Mouse (Mus musculus) liver, embryonic 13.5 days (tissue): Measurements from ENCODE around the gene Trim59. TPM values are rescaled to one million over a fixed set of nuclear protein-coding genes. Genes with fewer than 3 reads are reported as not detected.
A peak's percentile ranks its signal among the peaks of the same experiment; 100 is the strongest.

ENCODE experiments used
- ATAC-seq: fragments of 200-750 bp; cut with Nextera tagmentation; 2 replicates; pipeline ENCODE4 v1.8.0; 2017; ENCODE audit warnings: low read depth, mild to moderate bottlenecking, moderate number of reproducible peaks, moderate library complexity
- DNase-seq: peaks from one replicate; pipeline ENCODE4 v3.0.0; 2022
- H3K27ac ChIP-seq: fragments of 300-500 bp; sonication (generic); 2 replicates; pipeline ENCODE4 v1.5.1; 2015; ENCODE audit warnings: moderate library complexity, mild to moderate bottlenecking, inconsistent platforms
- H3K27me3 ChIP-seq: fragments of 300-500 bp; sonication (generic); 2 replicates; pipeline ENCODE4 v1.6.1; 2015; ENCODE audit warnings: mild to moderate bottlenecking, inconsistent platforms
- H3K36me3 ChIP-seq: fragments of 300-500 bp; sonication (generic); 2 replicates; pipeline ENCODE4 v1.6.1; 2015; ENCODE audit warnings: mild to moderate bottlenecking, inconsistent platforms
- H3K4me1 ChIP-seq: fragments of 300-500 bp; sonication (generic); replicated peaks from 2 replicates; pipeline ENCODE4 v1.6.1; 2015; ENCODE audit warnings: inconsistent platforms
- H3K4me2 ChIP-seq: fragments of 300-500 bp; sonication (generic); 2 replicates; pipeline ENCODE4 v1.6.1; 2015; ENCODE audit warnings: inconsistent platforms, mild to moderate bottlenecking, moderate library complexity
- H3K4me3 ChIP-seq: fragments of 300-500 bp; sonication (generic); replicated peaks from 2 replicates; pipeline ENCODE4 v1.5.1; 2015; ENCODE audit warnings: mild to moderate bottlenecking, inconsistent platforms
- H3K9ac ChIP-seq: fragments of 300-500 bp; sonication (generic); 2 replicates; pipeline ENCODE4 v1.6.1; 2015; ENCODE audit warnings: mild to moderate bottlenecking, inconsistent platforms
- H3K9me3 ChIP-seq: fragments of 300-500 bp; sonication (generic); replicated peaks from 2 replicates; pipeline ENCODE4 v1.6.1; 2016; ENCODE audit warnings: inconsistent platforms
- WGBS: fragments of 180-500 bp; shearing (Covaris S2); methylation state at CpG from one replicate; pipeline ENCODE4 v1.1.7; 2015; ENCODE audit not compliant: insufficient replicate concordance; 5-methylcytosine and 5-hydroxymethylcytosine counted together
- polyA plus RNA-seq: library from polyadenylated mRNA; unstranded; fragments of >200 nt; fragmentation: Nextera tagmentation; extraction: Ambion mirVana; gene quantifications from 2 replicates; pipeline ENCODE4 v1.2.1, GENCODE M21; 2015

Gene Trim59
- 135 and 164 TPM in 2 replicates for polyA plus RNA-seq

DNA sequence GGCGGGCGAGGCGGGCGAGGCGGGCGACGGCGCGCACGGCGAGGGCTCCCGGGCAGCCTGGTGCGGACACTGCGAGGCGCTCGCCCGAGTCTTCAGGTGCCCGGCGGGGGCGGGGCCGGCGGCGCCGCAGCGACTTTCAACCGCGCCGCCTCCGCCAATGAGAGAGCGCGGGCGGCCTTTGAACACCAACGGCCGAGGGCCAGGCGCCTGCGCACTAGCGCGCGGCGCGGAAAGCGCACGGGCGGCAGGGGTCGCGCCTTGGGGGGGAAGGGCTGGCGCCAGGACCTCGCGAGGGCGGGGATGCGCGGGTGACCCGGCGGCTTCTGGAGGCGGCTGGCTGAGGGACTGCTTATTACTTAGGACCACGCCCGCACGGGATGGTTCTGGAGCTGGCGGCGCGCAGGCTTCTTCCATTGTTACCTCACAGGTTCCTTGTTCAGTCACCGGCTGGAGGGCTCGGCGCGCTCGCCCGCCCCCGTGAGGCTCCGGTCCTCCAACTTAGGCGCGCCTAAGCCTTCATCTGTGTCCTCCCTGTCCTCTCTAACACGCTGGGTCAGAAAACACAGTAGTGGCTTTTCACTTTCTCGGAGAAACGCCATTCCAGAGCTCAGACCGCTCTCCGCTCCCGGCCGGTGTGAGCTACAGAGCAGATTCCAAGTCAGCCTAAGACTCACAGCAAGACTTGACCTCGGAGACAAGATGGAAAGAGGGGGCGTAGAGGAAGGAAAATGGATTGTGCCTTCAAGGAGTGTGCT, at the start of gene Trim59:
Gene Trim59, minus strand, starts transcription at position 111 of the 755 bp plus-strand sequence.
- peaks cover 27% of the 10 kb centered on the region for H3K36me3 ChIP-seq
- under 1% methylated on average over 79 of the region's 80 CpGs for WGBS
- H3K4me1 ChIP-seq: peaks cover 48% of the 10 kb centered on the region
- H3K9ac ChIP-seq: peak within 1 kb of the TSS; percentile 98
- no peaks in the 10 kb centered on the region for H3K9me3 ChIP-seq
- ATAC-seq (peak; percentile 91), DNase-seq (peak; percentile 91)
- H3K4me2 ChIP-seq: peak within 1 kb of the TSS; percentile 77
- peak within 1 kb of the TSS; percentile 93 for H3K4me3 ChIP-seq
- H3K27ac ChIP-seq: peak within 1 kb of the TSS; percentile 97
- H3K27me3 ChIP-seq: no peaks in the 10 kb centered on the region

DNA sequence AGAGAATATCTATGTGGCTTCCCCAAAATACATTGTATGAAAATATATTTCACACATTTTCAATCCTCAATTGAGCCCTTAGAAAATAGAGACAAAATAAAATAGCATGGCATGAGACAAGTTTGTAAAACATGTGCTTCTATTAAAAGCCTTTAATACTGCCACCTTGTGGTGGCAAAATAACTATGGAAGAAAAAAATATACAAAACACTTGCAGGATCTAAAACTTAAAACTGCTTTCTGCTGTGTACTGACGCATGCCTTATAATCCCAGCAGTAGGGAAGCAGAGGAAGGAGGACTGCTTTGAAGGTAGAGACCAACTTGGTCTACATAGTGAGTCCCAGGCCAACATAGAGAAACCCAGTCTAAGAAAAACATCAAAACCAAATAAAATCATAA, 19.4 kb upstream of the Trim59 start:
- Histone ChIP-seq H3K27me3 (no peaks in the 10 kb centered on the region), H3K4me3 (no peak overlapping the region), H3K27ac (peak overlapping the region; percentile 54; the same call in 1 of the 2 replicates), H3K9me3 (no peaks in the 10 kb centered on the region), H3K4me1 (peaks cover 25% of the 10 kb centered on the region), H3K9ac (no peak overlapping the region), H3K36me3 (no peaks in the 10 kb centered on the region), H3K4me2 (no peak overlapping the region)
- no peak for DNase-seq
- no peak for ATAC-seq
- 49% methylated on average over 1 of the region's 1 CpGs for WGBS

DNA sequence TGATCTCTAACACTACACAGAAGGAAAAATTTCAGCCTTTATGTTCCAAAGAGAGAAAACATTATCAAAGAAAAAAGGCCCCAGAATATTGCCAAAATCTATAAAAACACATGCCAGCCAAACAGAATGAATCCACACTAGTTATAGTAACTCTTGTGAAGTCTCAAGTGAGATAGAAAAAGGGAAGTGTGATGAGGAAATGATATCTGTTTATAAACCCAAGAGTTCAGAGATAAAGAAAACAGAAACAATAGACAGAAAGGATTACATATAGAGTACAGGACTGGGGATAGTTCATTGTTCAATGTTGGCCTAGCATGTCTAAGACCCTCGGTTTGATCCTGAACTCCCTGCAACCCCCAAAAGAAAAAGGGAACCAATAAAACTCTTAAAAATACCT, 18.2 kb upstream of the Trim59 start:
- no peak for ATAC-seq
- Histone ChIP-seq H3K36me3 (no peaks in the 10 kb centered on the region), H3K4me3 (no peak overlapping the region), H3K4me1 (peaks cover 25% of the 10 kb centered on the region), H3K4me2 (no peak overlapping the region), H3K27ac (peak overlapping the region; percentile 48; the same call in 1 of the 2 replicates), H3K9me3 (no peaks in the 10 kb centered on the region), H3K27me3 (no peaks in the 10 kb centered on the region), H3K9ac (0 out of 2 replicates have a peak overlapping the region, but pooled peaks have one; percentile 11)
- no peak for DNase-seq
- WGBS: 61% methylated on average over 1 of the region's 1 CpGs

DNA sequence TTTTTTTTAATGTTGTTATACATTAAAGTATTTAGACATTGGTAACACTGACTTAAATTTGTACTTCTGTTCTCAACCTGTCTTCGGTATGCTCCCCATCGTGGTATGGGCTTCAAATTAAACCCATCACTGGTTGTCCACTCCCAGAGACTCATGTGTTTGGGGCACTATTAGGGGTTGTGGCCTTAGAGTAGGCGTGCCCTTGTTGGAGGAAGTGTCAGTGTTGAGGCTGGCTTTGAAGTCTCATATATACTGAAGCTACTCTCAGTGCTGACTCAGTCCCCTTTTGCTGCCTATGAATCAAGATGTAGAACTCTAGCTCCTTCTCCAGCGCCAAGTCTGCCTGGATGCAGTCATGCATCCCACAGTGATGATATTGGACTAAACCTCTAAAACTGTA, 16.1 kb upstream of the Trim59 start:
- Histone ChIP-seq H3K9me3 (no peaks in the 10 kb centered on the region), H3K36me3 (no peaks in the 10 kb centered on the region), H3K9ac (no peak overlapping the region), H3K4me3 (no peak overlapping the region), H3K27ac (no peak overlapping the region), H3K27me3 (no peaks in the 10 kb centered on the region), H3K4me1 (peaks cover 42% of the 10 kb centered on the region), H3K4me2 (no peak overlapping the region)
- ATAC-seq: peak; percentile 60; the same call in 1 of the 2 replicates
- WGBS: 87% methylated on average over 4 of the region's 4 CpGs
- no peak for DNase-seq

DNA sequence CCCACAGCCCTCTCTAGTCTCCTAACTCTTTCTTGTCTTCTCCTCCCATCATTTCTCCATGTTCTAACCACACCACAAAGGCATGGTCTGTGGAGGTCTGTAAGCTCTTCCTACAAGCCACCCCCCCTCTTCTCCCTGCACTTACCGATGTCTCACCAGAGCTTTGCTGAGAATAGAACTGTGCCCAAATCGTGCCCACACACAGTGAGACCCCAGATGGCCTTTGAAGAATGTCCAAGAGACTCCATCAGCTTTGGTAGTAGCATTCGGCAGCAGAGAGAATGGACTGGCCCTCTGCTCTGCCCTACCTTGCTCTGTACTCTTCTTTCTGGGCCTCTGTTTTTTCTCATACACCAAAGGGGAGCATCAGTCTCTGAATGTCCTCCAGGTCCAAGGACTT, 11.3 kb upstream of the Trim59 start:
- Histone ChIP-seq H3K27ac (peak overlapping the region; percentile 99), H3K9ac (peak overlapping the region; percentile 69)

DNA sequence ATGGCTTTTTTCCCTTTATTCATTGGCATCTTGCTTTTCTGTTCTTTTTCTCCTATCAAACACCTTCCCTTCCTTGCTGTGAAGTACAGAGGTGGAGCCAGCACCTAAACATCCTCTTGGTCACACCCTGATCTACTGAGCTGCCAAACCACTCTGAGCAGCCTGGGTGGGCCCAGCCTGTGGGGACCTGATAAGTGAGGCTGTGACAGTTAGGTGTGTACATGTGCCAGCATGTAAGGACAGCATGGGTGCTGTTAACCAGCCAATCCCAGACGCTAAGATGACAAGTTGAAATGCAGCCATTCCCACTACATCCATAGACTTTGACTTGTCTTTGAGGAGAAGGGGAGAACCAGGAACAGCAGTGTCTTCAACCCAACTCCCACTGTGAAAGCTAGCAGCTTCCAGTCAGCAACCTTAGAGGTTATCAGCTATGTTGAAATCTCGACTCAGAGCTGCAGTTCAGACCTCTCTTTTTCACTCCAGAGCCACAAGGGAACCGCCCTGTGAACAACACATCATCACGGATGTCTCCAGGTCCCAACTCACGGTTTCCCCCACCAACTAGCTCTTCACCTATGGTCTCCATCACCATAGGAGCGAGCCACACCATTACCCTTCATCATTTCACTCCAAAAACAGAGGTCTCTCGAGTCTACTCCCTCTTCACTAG, 10.3 kb upstream of the Trim59 start:
- peaks cover 63% of the 10 kb centered on the region for H3K4me1 ChIP-seq
- 32% methylated on average over 7 of the region's 7 CpGs for WGBS
- DNase-seq (peak; percentile 92), ATAC-seq (peak; percentile 100)
- no peaks in the 10 kb centered on the region for H3K36me3 ChIP-seq
- H3K27me3 ChIP-seq: no peaks in the 10 kb centered on the region
- peak overlapping the region; percentile 69 for H3K9ac ChIP-seq
- no peaks in the 10 kb centered on the region for H3K9me3 ChIP-seq
- H3K4me3 ChIP-seq: peak overlapping the region; percentile 22; the same call in 1 of the 2 replicates
- H3K27ac ChIP-seq: peak overlapping the region; percentile 99
- H3K4me2 ChIP-seq: peak overlapping the region; percentile 60

More for the DNA sequence above, 11.3 kb upstream of the Trim59 start:
- WGBS: 72% methylated on average over 3 of the region's 3 CpGs
- no peaks in the 10 kb centered on the region for H3K27me3 ChIP-seq
- no peak overlapping the region for H3K4me3 ChIP-seq
- ATAC-seq (no peak), DNase-seq (no peak)
- peak overlapping the region; percentile 60 for H3K4me2 ChIP-seq
- H3K36me3 ChIP-seq: no peaks in the 10 kb centered on the region
- peaks cover 67% of the 10 kb centered on the region for H3K4me1 ChIP-seq
- H3K9me3 ChIP-seq: no peaks in the 10 kb centered on the region

DNA sequence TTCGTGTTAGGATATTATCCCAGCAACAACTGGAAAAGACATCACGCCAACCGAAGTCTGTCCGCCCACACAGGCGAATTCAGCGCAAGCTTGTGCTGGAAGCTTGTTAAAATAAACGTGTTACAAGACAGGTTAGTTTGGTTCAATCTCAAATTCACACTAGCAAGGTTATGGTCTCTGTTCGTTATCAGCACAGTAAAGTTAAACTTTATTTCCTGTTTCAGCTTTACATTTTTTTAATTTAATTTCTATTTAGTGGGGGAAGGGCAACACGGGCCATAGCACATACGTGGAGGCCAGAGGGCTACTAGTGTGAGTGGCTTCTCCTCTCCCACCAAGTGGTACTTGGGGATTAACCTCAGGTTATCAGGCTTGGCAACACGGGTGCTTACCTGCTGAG, 7.3 kb upstream of the Trim59 start:
- Histone ChIP-seq H3K36me3 (no peaks in the 10 kb centered on the region), H3K9me3 (no peaks in the 10 kb centered on the region), H3K27me3 (no peaks in the 10 kb centered on the region), H3K4me2 (no peak overlapping the region), H3K4me1 (peaks cover 69% of the 10 kb centered on the region), H3K4me3 (no peak overlapping the region), H3K27ac (peak overlapping the region; percentile 60), H3K9ac (no peak overlapping the region)
- DNase-seq (no peak), ATAC-seq (no peak)
- WGBS: 81% methylated on average over 11 of the region's 11 CpGs

DNA sequence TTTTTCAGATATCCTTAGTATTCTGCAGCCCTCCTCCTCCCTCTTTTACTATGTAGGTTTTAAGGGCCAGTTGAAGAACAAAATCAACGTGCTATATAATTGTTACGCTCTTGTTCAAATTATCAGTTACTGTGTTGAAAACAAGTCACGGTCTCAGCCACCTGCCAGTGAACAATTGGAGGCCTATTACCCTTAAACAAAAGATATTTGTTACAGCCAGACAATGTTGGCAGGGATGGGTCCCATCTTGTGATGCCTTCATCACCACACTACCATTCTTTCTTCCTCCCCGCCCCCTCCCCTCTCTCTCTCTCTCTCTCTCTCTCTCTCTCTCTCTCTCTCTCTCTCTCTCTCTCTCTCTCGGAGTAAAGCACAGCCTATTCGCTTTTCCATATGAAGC, 4.5 kb upstream of the Trim59 start:
- Histone ChIP-seq H3K36me3 (no peaks in the 10 kb centered on the region), H3K4me1 (peaks cover 56% of the 10 kb centered on the region), H3K27ac (no peak overlapping the region), H3K27me3 (no peaks in the 10 kb centered on the region), H3K9me3 (no peaks in the 10 kb centered on the region), H3K9ac (no peak overlapping the region), H3K4me2 (no peak overlapping the region), H3K4me3 (no peak overlapping the region)
- ATAC-seq: no peak
- WGBS: 75% methylated on average over 6 of the region's 6 CpGs
- DNase-seq: no peak

DNA sequence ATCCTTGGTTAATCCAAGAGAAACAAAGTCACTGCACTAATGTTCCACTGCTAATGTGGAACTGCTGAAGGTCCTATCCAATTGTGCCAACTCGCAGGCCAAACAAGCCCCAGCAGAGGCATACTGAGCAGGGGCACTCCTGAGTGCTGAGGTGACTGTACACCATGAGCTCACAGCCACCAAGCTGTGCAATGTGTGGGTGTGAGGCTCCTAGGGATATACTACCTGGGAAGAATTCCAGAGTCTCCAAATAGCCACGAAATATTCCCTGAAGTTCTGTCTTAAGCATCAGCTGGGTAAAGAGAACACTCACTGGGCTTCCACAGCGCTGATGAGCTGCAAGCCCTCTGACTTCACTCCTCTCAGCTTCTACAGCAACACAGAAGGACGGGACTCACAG, 3.1 kb upstream of the Trim59 start:
- DNase-seq: no peak
- 73% methylated on average over 4 of the region's 4 CpGs for WGBS
- no peaks in the 10 kb centered on the region for H3K9me3 ChIP-seq

DNA sequence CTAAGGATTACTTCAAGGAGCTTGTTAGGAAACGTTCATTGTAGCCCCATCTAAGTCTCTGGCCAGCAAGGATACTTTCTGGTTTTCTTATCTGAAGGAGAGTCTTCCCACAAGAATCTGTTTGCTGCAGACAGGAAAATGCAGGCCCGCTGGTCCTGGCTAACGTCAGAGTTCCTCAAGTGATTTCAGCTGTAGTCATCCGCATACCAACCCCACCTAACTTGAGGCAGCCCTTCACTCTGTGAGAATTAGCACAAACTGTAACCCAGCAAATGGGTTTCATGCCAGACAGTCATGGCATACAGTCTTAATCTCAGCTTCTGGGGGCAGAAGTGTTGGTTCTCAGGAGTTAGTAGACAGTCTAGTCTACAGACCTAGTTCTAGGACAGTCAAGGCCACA, 2.0 kb upstream of the Trim59 start:
- ATAC-seq: no peak
- DNase-seq: peak; percentile 23
- H3K9ac ChIP-seq: peak overlapping the region; percentile 98
- no peaks in the 10 kb centered on the region for H3K27me3 ChIP-seq
- no peaks in the 10 kb centered on the region for H3K9me3 ChIP-seq
- H3K4me2 ChIP-seq: peak overlapping the region; percentile 77
- peak overlapping the region; percentile 97 for H3K27ac ChIP-seq
- peaks cover 40% of the 10 kb centered on the region for H3K4me1 ChIP-seq
- 16% methylated on average over 4 of the region's 4 CpGs for WGBS
- peaks cover 11% of the 10 kb centered on the region for H3K36me3 ChIP-seq
- H3K4me3 ChIP-seq: peak overlapping the region; percentile 93; the same call in 1 of the 2 replicates

More for the DNA sequence above, 3.1 kb upstream of the Trim59 start:
- Histone ChIP-seq H3K27ac (peak overlapping the region; percentile 55), H3K36me3 (peaks cover 5% of the 10 kb centered on the region), H3K9ac (peak overlapping the region; percentile 43; the same call in 1 of the 2 replicates), H3K27me3 (no peaks in the 10 kb centered on the region), H3K4me3 (no peak overlapping the region), H3K4me2 (no peak overlapping the region), H3K4me1 (peaks cover 42% of the 10 kb centered on the region)
- ATAC-seq: no peak

DNA sequence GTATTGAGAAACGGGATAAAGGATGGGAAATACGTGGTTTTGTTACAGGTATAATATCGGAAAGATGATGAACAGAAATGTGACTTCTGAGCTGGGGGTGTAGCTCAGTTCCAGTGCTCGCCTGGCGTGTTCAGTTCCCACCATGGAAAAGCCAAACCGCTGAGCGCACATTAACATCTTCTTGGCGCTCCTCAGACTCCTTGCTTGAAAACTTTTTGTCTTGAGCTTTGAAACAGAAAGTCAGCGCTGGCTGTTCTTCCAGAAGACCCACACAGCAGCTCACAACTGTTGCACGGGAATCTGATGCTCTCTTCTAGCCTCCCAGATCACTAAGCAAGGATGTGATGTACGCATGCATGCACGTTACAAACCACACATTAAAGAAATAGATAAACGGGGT, 1.2 kb upstream of the Trim59 start:
- H3K27ac ChIP-seq: peak overlapping the region; percentile 97
- ATAC-seq (no peak), DNase-seq (peak; percentile 18)
- peak overlapping the region; percentile 98 for H3K9ac ChIP-seq
- no peaks in the 10 kb centered on the region for H3K27me3 ChIP-seq
- WGBS: 24% methylated on average over 13 of the region's 13 CpGs
- H3K36me3 ChIP-seq: peaks cover 19% of the 10 kb centered on the region
- H3K4me2 ChIP-seq: peak overlapping the region; percentile 77
- peak overlapping the region; percentile 93 for H3K4me3 ChIP-seq
- peaks cover 44% of the 10 kb centered on the region for H3K4me1 ChIP-seq
- no peaks in the 10 kb centered on the region for H3K9me3 ChIP-seq
